Mouse (Mus musculus) brain, embryonic 14.5 days (tissue): Measurements from ENCODE around the gene Eif4a3.

Source experiments
- CTCF ChIP-seq: fragments of 200-500 bp; IDR thresholded peaks from 2 replicates; pipeline ENCODE4 v1.5.1; 2012; ENCODE audit warnings: inconsistent platforms, mild to moderate bottlenecking, moderate library complexity, borderline replicate concordance; ENCODE audit not compliant: insufficient read depth, insufficient read length; ENCODE audit errors: extremely low read depth
- POLR2A ChIP-seq: fragments of 200-500 bp; IDR thresholded peaks from 2 replicates; pipeline ENCODE4 v1.6.1; 2012; ENCODE audit warnings: mild to moderate bottlenecking, inconsistent platforms, borderline replicate concordance; ENCODE audit not compliant: poor library complexity, insufficient read depth, insufficient read length, severe bottlenecking; ENCODE audit errors: extremely low read depth

- TF ChIP-seq CTCF, result peak; percentile 4; the same call in 1 of the 2 replicates
- no peak for TF ChIP-seq POLR2A
Measured at GRCm38 (mm10) chr11:119325068-119325467, 25.2 kb upstream of the Eif4a3 start.
